Mouse (Mus musculus) heart, postnatal 4 days (tissue): ENCODE measurements around the gene Car12. TPM values are rescaled to one million over a fixed set of nuclear protein-coding genes. Genes with fewer than 3 reads are reported as not detected.
"Not testable (repeated sequence)": the region's sequence is repeated elsewhere in the genome, so short reads cannot be mapped to it uniquely, and the experiment has no call there.

Experiments
- DNase-seq: peaks from one replicate; pipeline ENCODE4 v3.0.0; 2021
- total RNA-seq, 2 experiments: library from RNA; stranded (reverse); gene quantifications; 2 replicates each; pipeline ENCODE4 v1.2.3; 2021

The Car12 gene
- total RNA-seq, 2 experiments from 2014 or later, result 0.19 to 0.20 TPM

GRCm38 (mm10) chr9:66784552-66784951, 71.1 kb downstream of the Car12 start:
- not testable (repeated sequence) for DNase-seq

DNA sequence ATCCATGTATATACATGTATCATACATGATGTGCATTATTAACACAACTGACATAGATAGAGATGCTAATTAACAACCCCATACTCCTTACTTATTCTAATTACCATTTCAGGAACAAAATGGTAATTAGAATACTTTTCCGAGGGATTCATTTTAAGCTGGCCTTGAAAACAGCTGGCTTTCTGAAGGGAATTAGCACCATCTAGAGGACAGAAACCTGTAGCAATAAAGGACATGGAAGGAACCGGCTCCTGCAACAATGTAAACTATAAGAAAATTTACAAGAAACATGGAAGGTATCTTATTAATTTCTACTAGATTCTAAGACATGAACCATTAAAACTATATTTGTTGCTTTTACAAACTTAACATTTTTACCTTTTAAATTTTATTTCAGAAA, 74.3 kb downstream of the Car12 start:
- DNase-seq, result peak; percentile 25

DNA sequence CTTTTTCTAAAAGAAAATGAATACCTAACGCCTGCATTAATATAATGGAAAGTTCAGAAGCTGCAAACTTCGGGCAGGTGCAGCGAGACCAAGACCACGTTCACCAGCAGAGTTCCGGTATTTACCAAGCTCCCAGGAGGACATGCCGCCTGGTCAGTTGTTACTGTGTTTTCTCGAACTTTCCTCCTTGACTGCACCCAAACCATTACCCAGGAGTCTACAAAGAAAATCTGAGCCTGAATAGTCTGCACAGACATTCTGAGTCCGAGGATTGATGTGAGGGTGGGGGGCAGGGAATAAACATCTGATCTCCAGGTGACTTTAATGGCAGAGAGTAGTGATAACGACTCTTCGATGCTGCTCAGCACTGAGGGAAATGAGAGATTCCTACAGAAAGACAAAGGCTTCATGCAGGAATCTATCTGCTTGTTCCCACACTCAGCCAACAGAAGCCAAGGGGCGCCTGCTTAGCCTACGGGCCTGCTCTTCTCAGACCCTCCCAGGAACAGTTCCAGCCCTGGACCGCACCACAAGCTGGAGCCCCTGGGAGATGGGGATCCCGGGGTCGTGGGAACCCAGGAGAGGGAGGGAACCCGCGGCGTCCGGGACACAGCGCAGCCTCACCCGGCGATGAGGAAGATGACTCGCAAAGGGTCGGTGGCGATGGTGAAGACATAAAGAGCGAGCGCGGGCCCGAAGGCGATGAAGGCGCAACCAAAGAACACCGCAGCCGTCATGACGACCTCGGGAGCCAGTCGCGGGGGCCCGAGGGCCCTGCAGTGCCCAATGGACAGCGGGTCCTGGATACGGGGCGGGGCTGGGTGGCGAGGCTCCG, 81.4 kb downstream of the Car12 start:
- DNase-seq, result no peak

DNA sequence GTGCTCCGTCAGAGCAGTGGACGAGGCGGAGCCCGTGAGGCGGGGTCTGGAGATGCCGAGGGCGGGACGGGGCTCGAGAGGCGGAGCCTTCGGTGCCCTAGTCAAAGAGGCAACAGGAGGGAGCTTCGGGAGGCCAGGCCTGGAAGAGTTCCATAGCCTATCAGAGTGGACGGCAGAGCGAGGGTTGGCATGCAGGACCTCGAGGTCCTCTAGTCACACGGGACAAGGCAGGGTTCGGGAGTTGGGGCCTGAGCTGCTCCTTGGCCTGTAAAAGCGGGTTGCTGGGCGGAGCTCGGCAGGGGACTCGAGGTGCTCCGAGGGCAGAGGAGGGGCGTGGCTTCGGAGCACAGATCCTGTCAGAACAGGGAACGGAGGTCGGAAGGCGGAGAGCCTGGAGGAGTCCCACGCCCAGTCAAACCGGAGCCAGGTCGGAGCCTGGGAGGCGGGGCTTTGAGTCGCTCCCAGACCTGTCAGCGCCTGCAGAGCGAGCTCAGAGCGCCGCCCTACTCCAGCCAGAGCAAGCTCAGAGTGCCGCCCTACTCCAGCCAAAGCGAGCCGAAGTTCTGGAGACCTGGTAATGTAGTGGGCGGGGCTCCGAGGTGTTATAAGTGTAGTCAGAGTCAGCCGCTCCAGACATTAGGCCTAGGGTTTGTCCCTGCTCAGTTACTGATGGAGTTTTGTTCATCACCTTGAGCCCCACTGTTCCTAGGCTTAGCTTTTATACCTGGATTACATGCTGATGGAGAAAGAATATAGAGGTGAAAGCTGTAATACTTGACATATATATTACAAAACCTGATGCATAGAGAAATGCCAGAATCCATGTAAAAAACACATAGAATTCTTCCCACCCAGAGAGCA, 82.2 kb downstream of the Car12 start, which contains the start of gene Aph1b:
Gene Aph1b (minus strand): TSS at position 27 of the 861 bp plus-strand sequence.
- peak; percentile 97 for DNase-seq

- no peak for DNase-seq
These were observed 83.3 kb downstream of the Car12 start, which contains the start of gene Gm10647 for GRCm38 (mm10) chr9:66796739-66797138. TSS of gene Gm10647 (plus strand) at chr9:66797039.

- no peak for DNase-seq
These were observed 88.5 kb downstream of the Car12 start for GRCm38 (mm10) chr9:66801947-66802346.

DNA sequence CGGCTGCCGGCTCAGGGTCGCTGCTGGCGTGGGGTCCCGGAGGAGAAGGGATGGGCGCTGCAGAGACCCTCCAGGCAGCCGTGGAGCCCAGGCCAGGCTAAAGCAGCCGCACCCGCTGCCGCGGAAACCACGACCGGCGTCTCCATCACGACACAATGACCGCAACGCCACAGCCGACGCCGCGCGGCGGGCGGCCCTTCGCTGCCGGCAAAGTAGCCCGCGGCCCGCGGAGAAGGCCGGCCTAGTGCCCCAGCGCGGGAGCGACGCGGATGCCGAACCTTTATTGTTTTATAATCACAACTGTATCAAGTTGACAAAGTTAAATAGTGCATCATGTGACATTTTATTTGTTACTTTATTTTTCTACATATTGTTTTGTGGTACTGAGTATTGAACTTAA, 92.5 kb downstream of the Car12 start:
- not testable (repeated sequence) for DNase-seq

DNA sequence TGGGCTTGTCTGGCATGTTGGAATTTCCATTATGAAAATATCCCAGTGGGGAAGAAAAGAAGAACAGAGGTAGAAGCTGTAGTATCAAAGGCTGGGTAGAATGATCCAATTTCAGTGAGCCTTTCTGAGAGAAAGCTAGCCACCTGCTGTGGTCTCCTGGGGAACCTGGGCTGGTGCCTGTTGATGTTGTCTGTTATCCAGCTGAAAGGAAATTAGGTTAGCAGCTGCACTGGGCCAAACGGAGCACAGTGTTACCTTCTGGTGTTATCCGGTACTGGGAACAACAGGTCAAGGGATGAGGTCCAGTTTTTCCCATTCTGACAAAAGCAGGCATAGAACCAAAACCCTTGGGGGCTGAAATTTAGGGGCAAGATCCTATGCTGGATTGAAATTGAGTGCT, 99.9 kb downstream of the Car12 start:
- no peak for DNase-seq

Other genes starting within 250 kb of the Car12 start
- 10 to 100 TPM; 84.3 to 92.5 TPM for gene Fbxl22, start 199.1 kb upstream of the Car12 start, total RNA-seq
- gene Usp3, start 120.5 kb upstream of the Car12 start, total RNA-seq, result 10 to 100 TPM; 45.8 to 48.5 TPM
- gene Aph1b, start 81.8 kb downstream of the Car12 start, total RNA-seq, result 1 to 10 TPM; 6.1 to 6.2 TPM
- gene Gm10647, start 83.4 kb downstream of the Car12 start, total RNA-seq, result under 1 TPM; 0.20 to 0.38 TPM
- 1 to 10 TPM; 1.2 to 1.8 TPM for gene Aph1c, start 121.0 kb downstream of the Car12 start, total RNA-seq
- gene Rab8b, start 206.0 kb downstream of the Car12 start, total RNA-seq, result 10 to 100 TPM; 17.8 to 18.5 TPM
- gene Rps27l, start 232.4 kb downstream of the Car12 start, total RNA-seq, result 100 to 1,000 TPM; 253 to 256 TPM